Mouse (Mus musculus): Measurements from ENCODE around the gene Snx18. TPM values are rescaled to one million over a fixed set of nuclear protein-coding genes. Genes with fewer than 3 reads are reported as not detected.

The Snx18 gene
- polyA plus RNA-seq, 1 experiment, result 28.6 TPM

- no peak for TF ChIP-seq FOSL1 (IDR thresholded peaks at IDR 0.05; ENCODE audit: insufficient read depth, low read length, poor library complexity, severe bottlenecking)
- TF ChIP-seq MYOD1 (IDR thresholded peaks at IDR 0.05; ENCODE audit: control insufficient read depth, insufficient read length, low read depth), result no peak
- no peak for TF ChIP-seq CTCF (IDR thresholded peaks at IDR 0.05; ENCODE audit: control insufficient read depth, insufficient read depth, insufficient read length)
- no peak for TF ChIP-seq MYOG (IDR thresholded peaks at IDR 0.05; ENCODE audit: control insufficient read depth, extremely low read depth, insufficient read length)
- no peak for TF ChIP-seq CEBPB (IDR thresholded peaks at IDR 0.05; ENCODE audit: low read depth)
- no peak for TF ChIP-seq USF1 (IDR thresholded peaks at IDR 0.05; ENCODE audit: low read depth)
- no peak for TF ChIP-seq MAX (IDR thresholded peaks at IDR 0.05)
- H3K4me3 ChIP-seq (ENCODE audit: insufficient read depth, poor library complexity, severe bottlenecking), result no peak overlapping the region
- H3K27me3 ChIP-seq (ENCODE audit: control insufficient read depth, insufficient read depth, insufficient read length), result no peaks in the 10 kb centered on the region
- H3ac ChIP-seq (ENCODE audit: control insufficient read depth, insufficient read length, low read depth), result no peak overlapping the region
- H3K79me2 ChIP-seq (ENCODE audit: control insufficient read depth, insufficient read depth), result no peaks in the 10 kb centered on the region
- H3K79me3 ChIP-seq (ENCODE audit: low read depth), result no peaks in the 10 kb centered on the region
- H3K36me3 ChIP-seq (ENCODE audit: control insufficient read depth, insufficient read depth), result peaks cover 22% of the 10 kb centered on the region
These were observed 31.0 kb downstream of the Snx18 start for GRCm38 (mm10) chr13:113587200-113587936.

- TF ChIP-seq MYOD1 (IDR thresholded peaks at IDR 0.05; ENCODE audit: control insufficient read depth, insufficient read length, low read depth) (no peak), MYOG (IDR thresholded peaks at IDR 0.05; ENCODE audit: control insufficient read depth, extremely low read depth, insufficient read length) (no peak)
- Histone ChIP-seq H3K79me2 (ENCODE audit: control insufficient read depth, insufficient read depth) (no peaks in the 10 kb centered on the region), H3K27me3 (ENCODE audit: control insufficient read depth, insufficient read depth, insufficient read length) (no peaks in the 10 kb centered on the region), H3K79me3 (ENCODE audit: low read depth) (no peaks in the 10 kb centered on the region), H3K4me3 (ENCODE audit: insufficient read depth, poor library complexity, severe bottlenecking) (no peak overlapping the region), H3ac (ENCODE audit: control insufficient read depth, insufficient read length, low read depth) (no peak overlapping the region), H3K36me3 (ENCODE audit: control insufficient read depth, insufficient read depth) (peaks cover 5% of the 10 kb centered on the region)
These were observed 32.8 kb downstream of the Snx18 start for GRCm38 (mm10) chr13:113585606-113586005.

- Histone ChIP-seq H3K27me3 (ENCODE audit: control insufficient read depth, insufficient read depth, insufficient read length) (no peaks in the 10 kb centered on the region), H3K79me2 (ENCODE audit: control insufficient read depth, insufficient read depth) (no peaks in the 10 kb centered on the region), H3K4me3 (ENCODE audit: insufficient read depth, poor library complexity, severe bottlenecking) (no peak overlapping the region), H3K79me3 (ENCODE audit: low read depth) (no peaks in the 10 kb centered on the region), H3K36me3 (ENCODE audit: control insufficient read depth, insufficient read depth) (no peaks in the 10 kb centered on the region), H3ac (ENCODE audit: control insufficient read depth, insufficient read length, low read depth) (no peak overlapping the region)
- TF ChIP-seq MYOD1 (IDR thresholded peaks at IDR 0.05; ENCODE audit: control insufficient read depth, insufficient read length, low read depth) (no peak), CEBPB (IDR thresholded peaks at IDR 0.05; ENCODE audit: low read depth) (no peak), USF1 (IDR thresholded peaks at IDR 0.05; ENCODE audit: low read depth) (no peak), MYOG (IDR thresholded peaks at IDR 0.05; ENCODE audit: control insufficient read depth, extremely low read depth, insufficient read length) (no peak), MAX (IDR thresholded peaks at IDR 0.05) (no peak), FOSL1 (IDR thresholded peaks at IDR 0.05; ENCODE audit: insufficient read depth, low read length, poor library complexity, severe bottlenecking) (no peak), CTCF (IDR thresholded peaks at IDR 0.05; ENCODE audit: control insufficient read depth, insufficient read depth, insufficient read length) (no peak)
These were observed 33.9 kb downstream of the Snx18 start for GRCm38 (mm10) chr13:113584431-113584830.

GRCm38 (mm10) chr13:113583563-113583962 is 34.8 kb downstream of the Snx18 start:
- TF ChIP-seq MYOG (IDR thresholded peaks at IDR 0.05; ENCODE audit: control insufficient read depth, extremely low read depth, insufficient read length), result no peak
- Histone ChIP-seq H3K36me3 (ENCODE audit: control insufficient read depth, insufficient read depth) (no peaks in the 10 kb centered on the region), H3K79me3 (ENCODE audit: low read depth) (no peaks in the 10 kb centered on the region), H3K27me3 (ENCODE audit: control insufficient read depth, insufficient read depth, insufficient read length) (no peaks in the 10 kb centered on the region), H3ac (ENCODE audit: control insufficient read depth, insufficient read length, low read depth) (no peak overlapping the region), H3K4me3 (ENCODE audit: insufficient read depth, poor library complexity, severe bottlenecking) (no peak overlapping the region), H3K79me2 (ENCODE audit: control insufficient read depth, insufficient read depth) (no peaks in the 10 kb centered on the region)

- TF ChIP-seq MYOG (IDR thresholded peaks at IDR 0.05; ENCODE audit: control insufficient read depth, extremely low read depth, insufficient read length) (no peak), USF1 (IDR thresholded peaks at IDR 0.05; ENCODE audit: low read depth) (no peak), CEBPB (IDR thresholded peaks at IDR 0.05; ENCODE audit: low read depth) (no peak), CTCF (IDR thresholded peaks at IDR 0.05; ENCODE audit: control insufficient read depth, insufficient read depth, insufficient read length) (no peak), MYOD1 (IDR thresholded peaks at IDR 0.05; ENCODE audit: control insufficient read depth, insufficient read length, low read depth) (no peak), MAX (IDR thresholded peaks at IDR 0.05) (no peak), FOSL1 (IDR thresholded peaks at IDR 0.05; ENCODE audit: insufficient read depth, low read length, poor library complexity, severe bottlenecking) (no peak)
- H3K4me3 ChIP-seq (ENCODE audit: insufficient read depth, poor library complexity, severe bottlenecking), result no peak overlapping the region
- H3K79me3 ChIP-seq (ENCODE audit: low read depth), result no peaks in the 10 kb centered on the region
- H3ac ChIP-seq (ENCODE audit: control insufficient read depth, insufficient read length, low read depth), result no peak overlapping the region
- no peaks in the 10 kb centered on the region for H3K27me3 ChIP-seq (ENCODE audit: control insufficient read depth, insufficient read depth, insufficient read length)
- H3K36me3 ChIP-seq (ENCODE audit: control insufficient read depth, insufficient read depth), result no peaks in the 10 kb centered on the region
- no peaks in the 10 kb centered on the region for H3K79me2 ChIP-seq (ENCODE audit: control insufficient read depth, insufficient read depth)
These were observed 36.3 kb downstream of the Snx18 start for GRCm38 (mm10) chr13:113582024-113582423.

GRCm38 (mm10) chr13:113581436-113581835 is 36.9 kb downstream of the Snx18 start:
- Histone ChIP-seq H3K27me3 (ENCODE audit: control insufficient read depth, insufficient read depth, insufficient read length) (no peaks in the 10 kb centered on the region), H3K79me3 (ENCODE audit: low read depth) (no peaks in the 10 kb centered on the region), H3K36me3 (ENCODE audit: control insufficient read depth, insufficient read depth) (no peaks in the 10 kb centered on the region), H3K79me2 (ENCODE audit: control insufficient read depth, insufficient read depth) (no peaks in the 10 kb centered on the region), H3ac (ENCODE audit: control insufficient read depth, insufficient read length, low read depth) (no peak overlapping the region), H3K4me3 (ENCODE audit: insufficient read depth, poor library complexity, severe bottlenecking) (no peak overlapping the region)
- TF ChIP-seq MAX (IDR thresholded peaks at IDR 0.05), result no peak
- TF ChIP-seq CEBPB (IDR thresholded peaks at IDR 0.05; ENCODE audit: low read depth), result no peak
- no peak for TF ChIP-seq CTCF (IDR thresholded peaks at IDR 0.05; ENCODE audit: control insufficient read depth, insufficient read depth, insufficient read length)
- no peak for TF ChIP-seq MYOD1 (IDR thresholded peaks at IDR 0.05; ENCODE audit: control insufficient read depth, insufficient read length, low read depth)
- no peak for TF ChIP-seq MYOG (IDR thresholded peaks at IDR 0.05; ENCODE audit: control insufficient read depth, extremely low read depth, insufficient read length)
- no peak for TF ChIP-seq FOSL1 (IDR thresholded peaks at IDR 0.05; ENCODE audit: insufficient read depth, low read length, poor library complexity, severe bottlenecking)
- TF ChIP-seq USF1 (IDR thresholded peaks at IDR 0.05; ENCODE audit: low read depth), result no peak
